Mouse (Mus musculus) neural tube, embryonic 14.5 days (tissue): Measurements from ENCODE around the gene Arhgap17. TPM values are rescaled to one million over a fixed set of nuclear protein-coding genes. Genes with fewer than 3 reads are reported as not detected.

Source experiments
- ATAC-seq: fragments of 200-750 bp; cut with Nextera tagmentation; 2 replicates; pipeline ENCODE4 v1.8.0; 2017; ENCODE audit warnings: low read depth, mild to moderate bottlenecking, moderate TSS enrichment, moderate library complexity
- H3K27ac ChIP-seq: fragments of 300-500 bp; sonication (generic); 2 replicates; pipeline ENCODE4 v1.5.1; 2014; ENCODE audit warnings: low read depth, mild to moderate bottlenecking, control low read depth, low read length, moderate library complexity, mixed read lengths
- H3K27me3 ChIP-seq: fragments of 300-500 bp; sonication (generic); 2 replicates; pipeline ENCODE4 v1.6.1; 2014; ENCODE audit warnings: low read length; ENCODE audit not compliant: control insufficient read depth, insufficient read depth
- H3K36me3 ChIP-seq: fragments of 300-500 bp; sonication (generic); 2 replicates; pipeline ENCODE4 v1.6.1; 2014; ENCODE audit warnings: low read length, mixed read lengths; ENCODE audit not compliant: control insufficient read depth, insufficient read depth
- H3K4me1 ChIP-seq: fragments of 300-500 bp; sonication (generic); 2 replicates; pipeline ENCODE4 v1.6.1; 2014; ENCODE audit warnings: low read length; ENCODE audit not compliant: control insufficient read depth, insufficient read depth
- H3K4me2 ChIP-seq: fragments of 300-500 bp; sonication (generic); 2 replicates; pipeline ENCODE4 v1.6.1; 2014; ENCODE audit warnings: mild to moderate bottlenecking, low read depth, low read length, control low read depth
- H3K4me3 ChIP-seq: fragments of 300-500 bp; sonication (generic); 2 replicates; pipeline ENCODE4 v1.5.1; 2014; ENCODE audit warnings: low read depth, low read length, control low read depth, mixed read lengths
- H3K9ac ChIP-seq: fragments of 300-500 bp; sonication (generic); replicated peaks from 2 replicates; pipeline ENCODE4 v1.6.1; 2014; ENCODE audit warnings: low read depth, mild to moderate bottlenecking, control low read depth, low read length, mixed read lengths
- H3K9me3 ChIP-seq: fragments of 300-500 bp; sonication (generic); 2 replicates; pipeline ENCODE4 v1.6.1; 2016; ENCODE audit warnings: low read length; ENCODE audit not compliant: control insufficient read depth
- WGBS: fragments of 180-500 bp; shearing (Covaris S2); extraction: QIAGEN DNeasy Blood & Tissue Kit; methylation state at CpG from one replicate; pipeline ENCODE4 v1.1.7; 2014; 5-methylcytosine and 5-hydroxymethylcytosine counted together
- polyA plus RNA-seq: library from polyadenylated mRNA; unstranded; fragments of >200 nt; fragmentation: Nextera tagmentation; extraction: Ambion mirVana; gene quantifications from 2 replicates; pipeline ENCODE4 v1.2.1, GENCODE M21; 2014

Gene Arhgap17
- polyA plus RNA-seq, 1 experiment from 2014 or later, result 10.3 TPM

DNA sequence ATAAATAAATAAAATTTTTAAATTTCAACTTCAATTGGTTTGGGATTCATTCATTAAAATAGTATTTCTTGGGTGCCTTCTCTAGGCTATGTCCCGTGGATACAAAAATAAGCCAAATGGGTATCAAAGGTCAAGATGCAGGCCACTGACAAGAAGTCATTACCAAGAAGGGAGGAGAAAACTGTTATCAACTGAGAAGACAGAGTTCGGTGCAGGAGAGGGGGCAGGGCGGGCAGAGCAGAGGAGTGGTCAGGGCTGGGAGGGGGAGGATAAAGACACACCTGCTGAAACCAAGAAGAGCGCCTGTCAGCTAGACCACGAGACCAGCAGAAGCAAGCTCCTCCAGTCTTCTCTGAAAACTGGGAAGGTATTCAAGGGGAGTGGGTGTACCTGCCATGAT, 15.8 kb downstream of the Arhgap17 start:
- H3K4me1 ChIP-seq, result no peaks in the 10 kb centered on the region
- H3K9me3 ChIP-seq, result no peaks in the 10 kb centered on the region
- no peak overlapping the region for H3K4me2 ChIP-seq
- H3K9ac ChIP-seq, result no peak overlapping the region
- ATAC-seq, result no peak
- H3K27me3 ChIP-seq, result no peaks in the 10 kb centered on the region
- no peak overlapping the region for H3K4me3 ChIP-seq
- no peak overlapping the region for H3K27ac ChIP-seq
- WGBS, result 87% methylated on average over 5 of the region's 5 CpGs
- H3K36me3 ChIP-seq, result no peaks in the 10 kb centered on the region

DNA sequence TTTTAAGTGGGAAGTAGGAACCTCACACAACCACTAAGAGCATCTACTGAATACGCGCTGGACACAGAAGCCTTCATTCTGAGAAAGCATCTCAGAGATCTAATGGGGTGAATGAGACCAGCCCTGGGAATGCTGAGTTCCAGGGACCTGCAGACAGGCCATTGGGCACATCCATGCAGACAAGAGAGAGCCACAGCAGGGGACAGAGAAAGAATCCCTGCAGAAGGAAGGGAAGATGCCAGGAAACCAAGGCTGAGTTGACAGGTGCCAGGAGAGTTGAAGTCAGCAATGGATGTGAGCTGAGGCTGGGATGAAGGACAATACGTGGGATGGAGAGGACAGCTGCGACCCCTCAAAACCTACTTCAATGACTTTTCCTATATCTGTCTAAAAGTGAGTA, 16.6 kb downstream of the Arhgap17 start:
- no peaks in the 10 kb centered on the region for H3K9me3 ChIP-seq
- no peaks in the 10 kb centered on the region for H3K27me3 ChIP-seq
- no peak overlapping the region for H3K9ac ChIP-seq
- no peaks in the 10 kb centered on the region for H3K4me1 ChIP-seq
- H3K4me2 ChIP-seq, result no peak overlapping the region
- no peak for ATAC-seq
- H3K4me3 ChIP-seq, result no peak overlapping the region
- no peaks in the 10 kb centered on the region for H3K36me3 ChIP-seq
- H3K27ac ChIP-seq, result no peak overlapping the region
- 97% methylated on average over 4 of the region's 4 CpGs for WGBS

DNA sequence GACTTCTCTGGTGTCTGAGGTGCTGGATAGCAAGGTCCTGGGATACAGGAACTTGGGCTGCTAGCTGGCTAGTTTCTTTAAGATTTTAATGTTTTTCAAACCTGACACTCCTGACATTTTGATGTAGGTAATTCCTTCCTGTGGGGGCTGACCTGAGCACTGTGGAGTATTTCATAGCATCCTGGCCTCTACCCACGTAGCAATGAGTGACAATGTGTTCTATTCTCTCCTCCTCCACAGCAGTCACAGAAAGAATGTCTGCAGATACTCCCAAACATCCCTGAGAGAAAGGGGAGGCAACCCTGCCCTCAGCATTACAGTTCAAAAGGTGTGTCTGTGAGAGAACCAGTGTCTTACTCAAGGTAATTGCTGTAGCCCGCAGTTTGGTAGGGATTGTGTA, 19.5 kb downstream of the Arhgap17 start:
- WGBS, result 77% methylated on average over 2 of the region's 2 CpGs
- no peaks in the 10 kb centered on the region for H3K27me3 ChIP-seq

DNA sequence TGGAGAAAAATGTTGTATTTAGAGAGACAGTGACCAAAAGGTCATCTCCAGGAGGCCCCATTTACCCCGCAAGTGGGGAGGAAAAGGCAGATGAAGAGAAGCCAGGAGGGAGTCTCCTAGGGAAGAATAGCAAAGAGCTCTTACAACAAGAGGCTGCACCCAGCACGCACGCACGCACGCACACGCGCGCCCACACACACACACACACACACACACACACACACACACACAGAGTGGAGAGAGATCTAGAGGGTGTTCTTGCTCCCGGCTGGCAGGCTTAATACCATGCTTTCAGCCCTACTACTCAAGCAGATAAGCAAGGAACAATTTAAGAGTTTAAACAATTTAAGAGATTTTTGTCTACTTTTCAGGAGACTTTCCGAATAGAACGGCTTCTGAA, 19.9 kb downstream of the Arhgap17 start:
- Histone ChIP-seq H3K4me3 (no peak overlapping the region), H3K36me3 (no peaks in the 10 kb centered on the region), H3K4me1 (no peaks in the 10 kb centered on the region), H3K27me3 (no peaks in the 10 kb centered on the region), H3K27ac (no peak overlapping the region), H3K4me2 (no peak overlapping the region), H3K9ac (no peak overlapping the region), H3K9me3 (no peaks in the 10 kb centered on the region)
- WGBS, result 70% methylated on average over 11 of the region's 11 CpGs
- ATAC-seq, result no peak

More for the DNA sequence above, 19.5 kb downstream of the Arhgap17 start:
- no peak overlapping the region for H3K4me3 ChIP-seq
- no peaks in the 10 kb centered on the region for H3K36me3 ChIP-seq
- no peak overlapping the region for H3K9ac ChIP-seq
- no peak overlapping the region for H3K27ac ChIP-seq
- no peak overlapping the region for H3K4me2 ChIP-seq
- H3K9me3 ChIP-seq, result no peaks in the 10 kb centered on the region
- ATAC-seq, result no peak
- H3K4me1 ChIP-seq, result no peaks in the 10 kb centered on the region

DNA sequence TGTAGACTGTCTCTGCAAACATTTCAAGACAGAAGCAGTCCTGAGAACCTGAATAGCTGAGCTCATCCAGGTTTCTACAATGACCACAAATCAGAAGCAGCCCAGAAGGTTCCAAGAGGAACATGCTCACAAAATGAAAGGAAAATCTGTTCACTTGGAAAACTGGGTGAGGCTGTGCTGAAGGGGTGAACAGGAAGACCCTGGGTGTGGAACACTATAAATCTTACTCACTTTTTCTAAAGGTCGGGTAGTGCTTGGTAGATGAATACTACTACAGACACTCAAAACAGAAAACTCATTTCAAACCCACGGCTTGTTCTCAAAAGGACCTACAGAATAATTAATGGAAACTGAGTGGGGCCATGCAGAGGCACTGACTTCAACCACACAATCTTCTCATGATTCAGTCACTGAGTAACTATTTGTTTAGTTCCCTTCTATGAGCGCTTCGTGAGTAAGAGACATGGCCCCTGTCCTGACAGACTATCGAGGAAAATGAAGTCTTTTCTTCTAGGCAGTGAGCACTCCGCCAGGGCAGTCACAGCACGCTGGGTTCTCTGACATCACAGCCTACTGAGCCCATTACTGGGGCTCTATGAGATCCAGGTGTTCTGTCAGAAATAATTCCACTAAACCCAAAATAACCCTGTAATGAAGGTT, 23.0 kb downstream of the Arhgap17 start:
- WGBS, result 74% methylated on average over 7 of the region's 7 CpGs
- H3K9ac ChIP-seq, result no peak overlapping the region
- no peak overlapping the region for H3K4me3 ChIP-seq
- no peaks in the 10 kb centered on the region for H3K36me3 ChIP-seq
- H3K4me1 ChIP-seq, result no peaks in the 10 kb centered on the region
- no peaks in the 10 kb centered on the region for H3K27me3 ChIP-seq
- H3K4me2 ChIP-seq, result no peak overlapping the region
- H3K27ac ChIP-seq, result no peak overlapping the region
- no peaks in the 10 kb centered on the region for H3K9me3 ChIP-seq
- no peak for ATAC-seq

DNA sequence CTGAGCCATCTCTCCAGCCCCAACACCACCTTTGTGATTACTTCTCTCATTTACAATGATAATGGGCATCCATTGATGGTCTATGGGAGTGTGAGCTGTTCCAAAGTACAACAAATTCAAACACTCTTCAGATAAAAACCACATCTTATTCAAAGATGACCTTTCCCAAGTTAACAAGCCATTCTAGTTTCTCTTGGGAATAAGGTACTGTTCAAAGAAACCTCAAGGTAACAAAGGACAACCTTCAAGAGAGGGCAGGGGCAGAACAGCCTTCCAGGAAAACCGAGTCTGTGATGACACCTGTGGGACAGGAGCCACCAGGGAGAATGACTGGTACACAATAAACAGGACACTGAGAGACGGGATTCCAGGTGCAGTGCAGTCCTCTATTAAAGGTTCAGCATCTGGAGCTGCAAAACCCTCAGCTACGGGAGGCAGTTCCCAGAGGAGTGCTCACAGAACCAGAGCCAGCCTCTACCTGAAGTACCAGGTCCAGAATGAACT, 24.6 kb downstream of the Arhgap17 start:
- no peak overlapping the region for H3K4me3 ChIP-seq
- H3K9ac ChIP-seq, result no peak overlapping the region
- no peaks in the 10 kb centered on the region for H3K9me3 ChIP-seq
- H3K4me1 ChIP-seq, result no peaks in the 10 kb centered on the region
- H3K27ac ChIP-seq, result no peak overlapping the region
- no peak for ATAC-seq
- H3K27me3 ChIP-seq, result no peaks in the 10 kb centered on the region
- WGBS, result 86% methylated on average over 3 of the region's 3 CpGs
- H3K36me3 ChIP-seq, result no peaks in the 10 kb centered on the region
- no peak overlapping the region for H3K4me2 ChIP-seq

DNA sequence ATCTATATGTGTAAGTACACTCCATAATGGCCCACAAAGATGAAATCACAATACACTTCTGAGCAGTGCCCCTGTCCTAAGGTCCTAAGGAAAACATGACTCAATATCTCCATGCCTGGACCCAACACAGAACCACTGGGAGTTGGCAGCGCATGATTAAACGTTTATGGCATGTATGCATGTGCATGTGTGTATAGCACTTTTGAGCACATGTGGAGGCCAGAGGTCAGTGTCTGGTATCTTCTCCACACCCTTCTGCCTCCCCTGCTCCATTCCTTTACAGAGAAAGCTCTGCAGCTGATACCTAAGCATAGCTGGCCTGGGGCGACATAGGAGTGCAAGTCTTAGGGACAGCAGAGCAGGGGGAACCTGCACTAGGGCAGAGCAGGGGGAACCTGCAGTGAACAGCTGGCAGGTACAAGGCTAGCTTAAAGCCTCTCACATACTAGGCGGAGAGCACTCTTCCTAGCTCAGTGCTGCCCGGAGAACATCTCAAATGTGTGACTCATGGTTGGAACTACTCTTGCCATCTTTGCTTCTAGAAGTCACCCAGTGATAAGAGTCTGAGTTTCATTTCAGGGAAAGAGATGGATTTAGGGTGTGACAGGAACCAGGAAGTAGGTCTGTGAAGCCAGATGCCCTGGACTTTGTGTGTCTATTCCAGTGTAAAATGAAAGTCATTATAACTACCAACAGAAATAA, 25.5 kb downstream of the Arhgap17 start:
- WGBS, result 93% methylated on average over 5 of the region's 5 CpGs
- H3K9me3 ChIP-seq, result no peaks in the 10 kb centered on the region
- no peak overlapping the region for H3K4me2 ChIP-seq
- no peak overlapping the region for H3K9ac ChIP-seq
- no peaks in the 10 kb centered on the region for H3K27me3 ChIP-seq
- no peaks in the 10 kb centered on the region for H3K4me1 ChIP-seq
- no peak for ATAC-seq
- no peak overlapping the region for H3K27ac ChIP-seq
- no peaks in the 10 kb centered on the region for H3K36me3 ChIP-seq
- no peak overlapping the region for H3K4me3 ChIP-seq

DNA sequence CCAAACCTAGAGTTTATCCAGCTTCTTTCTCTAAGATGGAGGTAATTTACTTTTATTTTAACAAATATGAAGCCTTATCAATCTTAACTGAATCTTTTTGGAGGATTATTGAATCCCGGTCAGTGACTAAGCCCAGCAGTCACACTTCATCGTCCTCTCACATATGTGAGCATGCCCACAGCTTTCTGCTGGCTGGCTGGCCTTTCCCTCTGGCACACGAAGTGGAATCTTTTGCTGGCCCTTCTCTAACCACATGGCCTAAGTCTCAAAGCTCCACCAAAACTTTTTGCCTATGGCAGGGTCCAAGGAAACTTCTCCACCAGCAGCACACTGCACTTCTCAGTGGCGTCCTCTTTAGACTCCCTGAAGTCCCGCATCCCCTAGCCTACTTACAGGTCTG, 27.8 kb downstream of the Arhgap17 start:
- WGBS, result 84% methylated on average over 5 of the region's 5 CpGs
- H3K4me3 ChIP-seq, result no peak overlapping the region
- no peaks in the 10 kb centered on the region for H3K27me3 ChIP-seq
- no peak overlapping the region for H3K27ac ChIP-seq
- no peak for ATAC-seq
- no peak overlapping the region for H3K4me2 ChIP-seq
- no peak overlapping the region for H3K9ac ChIP-seq
- no peaks in the 10 kb centered on the region for H3K9me3 ChIP-seq
- no peaks in the 10 kb centered on the region for H3K36me3 ChIP-seq
- no peaks in the 10 kb centered on the region for H3K4me1 ChIP-seq

DNA sequence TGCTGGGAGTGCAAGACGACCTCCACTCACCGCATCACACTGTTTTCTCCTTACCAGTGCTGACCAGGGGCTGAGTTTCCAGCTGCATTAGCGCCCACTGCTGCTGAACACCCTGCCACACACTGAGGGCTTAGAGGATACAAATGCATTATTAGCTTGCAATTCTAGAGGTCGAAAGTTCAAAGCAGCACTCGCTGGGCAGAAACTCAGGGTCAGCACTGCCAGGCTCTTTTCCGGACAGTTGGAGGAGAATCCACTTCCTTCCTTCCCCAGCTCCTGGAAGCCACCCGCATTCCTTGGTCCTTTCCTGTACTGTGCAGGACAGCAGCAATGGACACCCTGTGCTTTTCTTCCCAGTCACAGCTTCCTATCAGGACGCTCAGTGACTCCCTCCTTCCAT, 31.4 kb downstream of the Arhgap17 start:
- Histone ChIP-seq H3K4me1 (no peaks in the 10 kb centered on the region), H3K36me3 (no peaks in the 10 kb centered on the region), H3K9ac (no peak overlapping the region), H3K9me3 (no peaks in the 10 kb centered on the region), H3K27ac (no peak overlapping the region), H3K27me3 (no peaks in the 10 kb centered on the region), H3K4me3 (no peak overlapping the region), H3K4me2 (no peak overlapping the region)
- 51% methylated on average over 8 of the region's 8 CpGs for WGBS
- no peak for ATAC-seq
